Mouse (Mus musculus): ENCODE data around the gene Jam2. TPM values are rescaled to one million over a fixed set of nuclear protein-coding genes. Genes with fewer than 3 reads are reported as not detected.

Jam2 gene
- polyA plus RNA-seq, 1 experiment = 37.9 TPM

DNA sequence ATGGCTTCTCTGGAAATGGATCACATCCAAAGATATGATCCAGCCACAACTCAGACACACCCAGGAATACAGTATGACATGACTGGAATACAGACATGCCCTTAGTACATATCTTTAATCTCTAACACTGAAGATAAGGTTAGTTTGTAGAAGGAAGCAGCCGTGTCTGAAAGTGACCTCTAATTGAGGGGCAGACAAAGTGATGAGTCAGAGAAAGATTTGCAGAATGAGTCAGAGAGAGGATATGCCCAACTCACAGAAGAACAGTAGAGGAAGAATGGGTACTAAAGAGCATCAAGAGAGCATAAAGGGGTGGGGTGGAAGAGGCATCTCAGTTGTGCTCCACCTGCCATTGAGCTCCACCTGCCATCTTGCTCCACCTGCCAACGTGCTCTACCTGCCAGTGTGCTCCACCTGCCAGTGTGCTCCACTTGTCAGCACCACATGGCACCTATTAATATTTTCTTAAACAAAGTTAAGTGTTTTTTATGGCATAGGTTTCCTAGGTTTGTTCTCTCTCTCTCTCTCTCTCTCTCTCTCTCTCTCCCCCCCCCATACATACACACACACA is 16.8 kb downstream of the Jam2 start:
- TF ChIP-seq CTCF (IDR thresholded peaks at IDR 0.05; ENCODE audit: borderline replicate concordance, insufficient read depth, low read depth, low read length) = no peak
- no peak for TF ChIP-seq POLR2A (IDR thresholded peaks at IDR 0.05; ENCODE audit: borderline replicate concordance, insufficient read depth, low read length)
- DNase-seq = no peak
- Histone ChIP-seq H3K27ac (ENCODE audit: insufficient read depth, low read length) (no peak overlapping the region), H3K27me3 (ENCODE audit: control insufficient read depth, insufficient read depth, low read length) (no peaks in the 10 kb centered on the region), H3K4me1 (ENCODE audit: control insufficient read depth, insufficient read depth, low read length) (no peaks in the 10 kb centered on the region), H3K4me3 (replicated peaks; ENCODE audit: insufficient read depth, low read depth, low read length) (no peak overlapping the region)
- 79% methylated on average over 2 of the region's 2 CpGs for WGBS

DNA sequence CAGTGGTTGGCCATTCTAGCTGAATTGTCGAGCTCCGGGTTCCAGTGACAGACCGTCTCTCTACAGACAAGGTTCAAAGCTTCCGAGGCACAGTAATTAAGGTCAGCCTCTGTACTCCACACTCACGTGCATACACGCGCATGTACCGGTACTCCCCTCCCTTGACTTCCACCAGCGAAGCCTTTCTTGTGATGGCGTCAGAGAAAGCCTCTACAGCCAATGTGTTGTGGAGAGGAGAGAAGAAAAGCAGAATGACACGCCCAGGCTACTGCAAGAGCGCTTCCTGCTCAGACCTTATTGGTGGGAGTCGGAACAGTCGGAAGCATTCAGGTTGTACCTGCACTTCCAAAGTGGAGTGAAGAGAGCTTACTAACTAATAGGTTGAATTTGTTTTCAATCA is 19.5 kb downstream of the Jam2 start:
- Histone ChIP-seq H3K27me3 (ENCODE audit: control insufficient read depth, insufficient read depth, low read length) (no peaks in the 10 kb centered on the region), H3K4me3 (replicated peaks; ENCODE audit: insufficient read depth, low read depth, low read length) (no peak overlapping the region), H3K4me1 (ENCODE audit: control insufficient read depth, insufficient read depth, low read length) (no peaks in the 10 kb centered on the region), H3K27ac (ENCODE audit: insufficient read depth, low read length) (no peak overlapping the region)
- TF ChIP-seq CTCF (IDR thresholded peaks at IDR 0.05; ENCODE audit: borderline replicate concordance, insufficient read depth, low read depth, low read length) (no peak), POLR2A (IDR thresholded peaks at IDR 0.05; ENCODE audit: borderline replicate concordance, insufficient read depth, low read length) (no peak)
- 90% methylated on average over 14 of the region's 14 CpGs for WGBS
- no peak for DNase-seq

DNA sequence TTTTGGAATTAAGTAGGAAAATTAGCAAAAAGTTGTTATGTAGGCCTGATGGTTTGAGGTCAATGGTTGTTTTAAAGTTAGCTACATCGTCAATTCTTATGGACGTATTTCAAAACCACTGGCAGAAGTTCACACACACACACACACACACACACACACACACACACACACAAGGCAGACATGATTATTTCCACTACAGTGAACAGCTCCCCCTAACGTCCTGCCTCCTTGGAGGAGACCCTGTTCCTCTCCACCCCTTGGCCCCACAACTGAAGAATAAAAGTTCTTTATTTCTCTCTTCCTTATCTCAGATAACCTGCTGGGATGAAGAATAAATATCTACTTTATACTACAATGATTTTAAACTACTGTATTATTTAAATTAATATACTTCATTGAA is 21.4 kb downstream of the Jam2 start:
- Histone ChIP-seq H3K27ac (ENCODE audit: insufficient read depth, low read length) (no peak overlapping the region), H3K4me3 (replicated peaks; ENCODE audit: insufficient read depth, low read depth, low read length) (no peak overlapping the region), H3K27me3 (ENCODE audit: control insufficient read depth, insufficient read depth, low read length) (no peaks in the 10 kb centered on the region), H3K4me1 (ENCODE audit: control insufficient read depth, insufficient read depth, low read length) (no peaks in the 10 kb centered on the region)
- DNase-seq = no peak
- WGBS = 51% methylated on average over 3 of the region's 3 CpGs
- no peak for TF ChIP-seq CTCF (IDR thresholded peaks at IDR 0.05; ENCODE audit: borderline replicate concordance, insufficient read depth, low read depth, low read length)
- no peak for TF ChIP-seq POLR2A (IDR thresholded peaks at IDR 0.05; ENCODE audit: borderline replicate concordance, insufficient read depth, low read length)

DNA sequence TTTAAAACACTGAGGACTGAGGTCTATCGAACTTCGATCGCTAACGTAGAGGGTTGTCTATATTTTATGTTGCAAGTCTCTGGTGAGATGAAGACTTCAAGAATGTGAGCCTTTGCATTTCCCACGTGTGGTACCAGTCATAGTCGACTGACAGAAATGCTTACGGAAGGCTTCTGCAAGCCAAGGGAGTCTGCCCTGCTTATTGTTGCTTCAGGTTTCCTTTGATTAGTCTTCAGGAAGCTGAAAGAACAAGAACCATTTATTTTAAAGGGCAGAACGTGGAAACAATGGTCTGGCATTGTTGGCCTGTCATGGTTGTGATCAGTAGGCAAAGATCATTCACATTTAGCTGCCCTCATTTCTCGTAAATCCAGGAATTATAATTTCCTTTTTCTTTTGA is 22.8 kb downstream of the Jam2 start:
- Histone ChIP-seq H3K27me3 (ENCODE audit: control insufficient read depth, insufficient read depth, low read length) (no peaks in the 10 kb centered on the region), H3K4me3 (replicated peaks; ENCODE audit: insufficient read depth, low read depth, low read length) (no peak overlapping the region), H3K4me1 (ENCODE audit: control insufficient read depth, insufficient read depth, low read length) (no peaks in the 10 kb centered on the region), H3K27ac (ENCODE audit: insufficient read depth, low read length) (no peak overlapping the region)
- DNase-seq = no peak
- no peak for TF ChIP-seq CTCF (IDR thresholded peaks at IDR 0.05; ENCODE audit: borderline replicate concordance, insufficient read depth, low read depth, low read length)
- TF ChIP-seq POLR2A (IDR thresholded peaks at IDR 0.05; ENCODE audit: borderline replicate concordance, insufficient read depth, low read length) = no peak
- WGBS = 59% methylated on average over 9 of the region's 9 CpGs

DNA sequence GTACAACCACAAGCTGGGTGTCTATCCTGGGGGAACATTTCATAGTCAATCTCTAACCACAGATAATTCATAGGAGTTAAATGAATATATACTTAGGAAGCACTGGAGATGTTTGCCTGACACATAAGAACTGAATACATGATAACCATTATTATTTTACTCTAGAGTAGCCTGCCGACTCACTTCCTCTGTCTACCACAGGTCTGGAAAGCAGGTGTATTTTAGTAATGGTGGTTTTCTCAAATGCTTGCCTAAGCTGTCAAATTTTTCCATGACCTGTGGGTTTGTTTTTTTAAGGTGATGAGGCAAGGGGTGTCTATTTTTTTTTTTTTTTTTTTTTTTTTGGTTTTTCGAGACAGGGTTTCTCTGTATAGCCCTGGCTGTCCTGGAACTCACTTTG is 26.1 kb downstream of the Jam2 start:
- DNase-seq = no peak
- Histone ChIP-seq H3K27me3 (ENCODE audit: control insufficient read depth, insufficient read depth, low read length) (no peaks in the 10 kb centered on the region), H3K4me1 (ENCODE audit: control insufficient read depth, insufficient read depth, low read length) (no peaks in the 10 kb centered on the region), H3K27ac (ENCODE audit: insufficient read depth, low read length) (no peak overlapping the region), H3K4me3 (replicated peaks; ENCODE audit: insufficient read depth, low read depth, low read length) (no peak overlapping the region)
- TF ChIP-seq CTCF (IDR thresholded peaks at IDR 0.05; ENCODE audit: borderline replicate concordance, insufficient read depth, low read depth, low read length) (no peak), POLR2A (IDR thresholded peaks at IDR 0.05; ENCODE audit: borderline replicate concordance, insufficient read depth, low read length) (no peak)
- 98% methylated on average over 1 of the region's 2 CpGs for WGBS

DNA sequence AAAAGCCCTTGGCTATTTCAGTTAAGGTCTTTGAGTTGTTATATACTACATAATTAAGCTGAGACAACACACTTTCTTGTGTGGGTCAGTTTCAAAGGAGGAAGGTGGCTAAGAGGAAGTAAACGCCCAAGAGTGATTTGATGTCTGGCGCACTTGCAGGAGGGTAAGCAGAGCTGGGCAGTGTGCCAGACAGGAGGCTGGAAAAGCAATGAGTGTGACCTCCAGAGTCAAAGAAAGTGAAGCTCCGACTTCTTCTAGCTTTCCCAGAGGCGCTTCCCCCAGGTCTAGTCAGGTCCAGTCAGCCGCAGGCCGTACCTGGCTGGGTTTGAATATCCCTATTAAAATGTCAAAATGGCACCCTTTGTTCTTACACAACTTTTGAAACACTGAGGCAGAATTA is 28.3 kb downstream of the Jam2 start:
- H3K27ac ChIP-seq (ENCODE audit: insufficient read depth, low read length) = no peak overlapping the region
- 58% methylated on average over 6 of the region's 6 CpGs for WGBS
- DNase-seq = no peak

DNA sequence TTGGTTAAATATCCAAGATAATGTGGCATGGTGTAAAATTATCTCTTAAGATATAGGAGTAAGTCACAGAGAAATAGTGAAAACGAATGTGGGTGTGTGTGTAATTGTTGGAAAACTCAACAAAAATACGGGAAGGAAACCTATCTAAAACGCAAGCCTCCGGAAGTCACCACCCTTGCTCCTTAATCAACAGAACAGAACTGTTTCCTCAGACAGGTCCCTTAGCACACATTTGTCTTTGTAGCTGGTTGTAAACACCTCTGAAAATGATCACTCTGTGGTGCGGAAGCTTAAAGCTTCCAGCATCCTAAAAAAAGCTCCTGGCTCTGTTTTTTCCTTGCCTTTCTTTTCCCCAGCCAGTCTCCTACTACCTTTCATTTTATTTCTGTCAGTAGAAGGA is 30.9 kb downstream of the Jam2 start:
- H3K27ac ChIP-seq (ENCODE audit: insufficient read depth, low read length) = no peak overlapping the region
- DNase-seq = no peak
- TF ChIP-seq POLR2A (IDR thresholded peaks at IDR 0.05; ENCODE audit: borderline replicate concordance, insufficient read depth, low read length) = no peak
- no peak for TF ChIP-seq CTCF (IDR thresholded peaks at IDR 0.05; ENCODE audit: borderline replicate concordance, insufficient read depth, low read depth, low read length)
- H3K4me3 ChIP-seq (replicated peaks; ENCODE audit: insufficient read depth, low read depth, low read length) = no peak overlapping the region
- no peaks in the 10 kb centered on the region for H3K27me3 ChIP-seq (ENCODE audit: control insufficient read depth, insufficient read depth, low read length)
- H3K4me1 ChIP-seq (ENCODE audit: control insufficient read depth, insufficient read depth, low read length) = no peaks in the 10 kb centered on the region
- 88% methylated on average over 5 of the region's 5 CpGs for WGBS

More for the DNA sequence above, 28.3 kb downstream of the Jam2 start:
- H3K4me3 ChIP-seq (replicated peaks; ENCODE audit: insufficient read depth, low read depth, low read length) = no peak overlapping the region
- H3K27me3 ChIP-seq (ENCODE audit: control insufficient read depth, insufficient read depth, low read length) = no peaks in the 10 kb centered on the region
- TF ChIP-seq CTCF (IDR thresholded peaks at IDR 0.05; ENCODE audit: borderline replicate concordance, insufficient read depth, low read depth, low read length) (no peak), POLR2A (IDR thresholded peaks at IDR 0.05; ENCODE audit: borderline replicate concordance, insufficient read depth, low read length) (no peak)
- no peaks in the 10 kb centered on the region for H3K4me1 ChIP-seq (ENCODE audit: control insufficient read depth, insufficient read depth, low read length)

DNA sequence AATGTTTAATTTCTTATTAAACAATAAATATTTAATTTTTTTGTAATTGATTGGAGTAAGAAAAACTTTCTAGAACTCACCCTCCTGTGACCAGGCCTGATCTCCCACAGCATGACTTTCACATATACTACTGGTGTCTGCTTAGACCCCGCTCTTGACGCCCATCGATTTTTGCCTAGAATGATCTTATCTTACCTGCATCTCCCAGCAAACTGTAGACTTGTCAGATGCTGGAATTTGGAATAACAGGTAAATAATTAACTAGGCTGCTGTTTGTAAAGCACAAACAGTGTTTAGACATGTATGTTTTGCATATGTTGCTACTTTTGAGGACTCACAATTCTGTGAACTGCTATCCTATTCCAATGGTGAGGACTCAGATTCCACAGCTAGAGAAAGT is 32.3 kb downstream of the Jam2 start:
- WGBS = 96% methylated on average over 3 of the region's 3 CpGs
- no peak overlapping the region for H3K4me3 ChIP-seq (replicated peaks; ENCODE audit: insufficient read depth, low read depth, low read length)
- TF ChIP-seq POLR2A (IDR thresholded peaks at IDR 0.05; ENCODE audit: borderline replicate concordance, insufficient read depth, low read length) (no peak), CTCF (IDR thresholded peaks at IDR 0.05; ENCODE audit: borderline replicate concordance, insufficient read depth, low read depth, low read length) (no peak)
- no peaks in the 10 kb centered on the region for H3K27me3 ChIP-seq (ENCODE audit: control insufficient read depth, insufficient read depth, low read length)
- DNase-seq = no peak
- H3K27ac ChIP-seq (ENCODE audit: insufficient read depth, low read length) = no peak overlapping the region
- H3K4me1 ChIP-seq (ENCODE audit: control insufficient read depth, insufficient read depth, low read length) = no peaks in the 10 kb centered on the region

Data from cerebellum, adult 2 months (tissue).